Mouse (Mus musculus) WW6 (cell line): ENCODE data around the gene Gm44511.
"Not testable (repeated sequence)": the region's sequence is repeated elsewhere in the genome, so short reads cannot be mapped to it uniquely, and the experiment has no call there.

Experiments
- DNase-seq: peaks from one replicate; pipeline ENCODE4 v3.0.0-alpha.2; 2013; ENCODE audit warnings: low read depth, low spot score

Gm44511 gene

GRCm38 (mm10) chr6:128800696-128801095 lies 25.4 kb downstream of the Gm44511 start:
- not testable (repeated sequence) for DNase-seq

DNA sequence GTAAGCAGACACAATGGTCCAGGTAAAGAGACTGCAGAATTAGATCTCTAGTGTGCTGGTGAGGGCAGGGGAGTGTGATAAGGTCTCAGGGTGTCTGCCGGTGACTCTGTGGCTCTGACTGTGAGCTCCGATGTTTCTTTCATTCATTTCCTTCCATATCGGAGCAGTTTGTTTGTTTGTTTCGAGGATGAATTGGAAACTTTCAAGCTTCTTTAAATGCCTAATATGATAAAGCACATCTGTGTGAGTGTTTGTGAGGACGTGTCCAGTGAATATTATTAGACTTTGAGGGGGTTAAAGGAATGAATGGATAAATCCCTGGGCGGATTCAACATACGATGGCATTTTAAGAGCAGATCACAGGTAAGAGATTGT lies 26.2 kb downstream of the Gm44511 start:
- no peak for DNase-seq

DNA sequence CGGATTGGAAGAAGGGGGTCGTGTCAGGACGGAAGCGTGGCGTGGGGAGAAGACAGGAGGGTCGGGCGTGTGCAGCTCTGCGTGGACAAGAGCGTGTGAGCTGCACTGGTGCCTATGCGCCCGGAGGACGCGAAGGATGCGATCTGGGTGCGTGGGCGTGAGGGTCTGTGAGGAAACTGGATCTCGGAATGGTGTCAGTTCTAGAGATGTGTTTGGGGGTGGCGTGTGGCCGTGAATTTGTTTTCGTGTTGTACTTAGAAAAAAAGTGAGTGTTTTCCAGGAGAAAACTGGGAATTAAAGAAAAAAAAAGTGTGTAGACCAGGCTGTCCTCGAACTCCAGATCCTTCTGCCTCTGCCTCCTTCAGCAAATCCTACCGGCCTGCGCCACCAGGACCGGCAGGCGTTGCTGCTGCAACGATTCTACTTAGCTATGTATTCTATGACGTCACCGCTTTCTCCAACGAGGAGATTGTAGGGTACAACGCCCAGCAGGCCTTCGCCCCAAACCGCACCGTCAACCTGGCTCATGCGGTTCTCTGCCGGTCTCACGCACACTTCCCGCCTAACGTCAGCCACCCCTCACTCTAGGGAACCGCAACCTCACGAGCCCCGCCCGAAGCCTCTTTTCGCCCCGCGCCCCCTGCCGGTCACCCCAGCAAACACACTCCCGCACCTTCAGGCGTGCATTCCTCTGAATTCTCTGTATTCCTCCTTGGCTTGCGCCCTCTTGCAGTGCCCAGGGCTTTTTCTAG lies 26.8 kb downstream of the Gm44511 start:
- DNase-seq = peak; percentile 81

DNA sequence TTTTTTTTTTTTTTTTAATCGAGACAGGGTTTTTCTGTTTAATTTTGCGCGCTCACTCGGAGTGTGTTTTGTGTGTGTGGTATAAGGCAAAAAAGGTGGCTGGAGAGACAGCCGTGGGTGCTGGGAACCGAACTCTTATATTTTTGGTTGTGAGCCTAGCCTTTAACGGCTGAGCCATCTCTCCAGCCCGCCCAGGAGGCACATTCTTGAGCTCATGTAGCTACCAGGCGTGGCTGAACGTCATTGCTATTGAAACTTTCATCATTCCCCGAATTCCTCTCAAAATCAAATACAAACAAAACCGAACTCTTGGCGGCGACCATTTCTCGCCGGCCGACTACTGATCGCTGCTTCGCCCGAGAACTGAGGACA lies 27.4 kb downstream of the Gm44511 start:
- not testable (repeated sequence) for DNase-seq

DNA sequence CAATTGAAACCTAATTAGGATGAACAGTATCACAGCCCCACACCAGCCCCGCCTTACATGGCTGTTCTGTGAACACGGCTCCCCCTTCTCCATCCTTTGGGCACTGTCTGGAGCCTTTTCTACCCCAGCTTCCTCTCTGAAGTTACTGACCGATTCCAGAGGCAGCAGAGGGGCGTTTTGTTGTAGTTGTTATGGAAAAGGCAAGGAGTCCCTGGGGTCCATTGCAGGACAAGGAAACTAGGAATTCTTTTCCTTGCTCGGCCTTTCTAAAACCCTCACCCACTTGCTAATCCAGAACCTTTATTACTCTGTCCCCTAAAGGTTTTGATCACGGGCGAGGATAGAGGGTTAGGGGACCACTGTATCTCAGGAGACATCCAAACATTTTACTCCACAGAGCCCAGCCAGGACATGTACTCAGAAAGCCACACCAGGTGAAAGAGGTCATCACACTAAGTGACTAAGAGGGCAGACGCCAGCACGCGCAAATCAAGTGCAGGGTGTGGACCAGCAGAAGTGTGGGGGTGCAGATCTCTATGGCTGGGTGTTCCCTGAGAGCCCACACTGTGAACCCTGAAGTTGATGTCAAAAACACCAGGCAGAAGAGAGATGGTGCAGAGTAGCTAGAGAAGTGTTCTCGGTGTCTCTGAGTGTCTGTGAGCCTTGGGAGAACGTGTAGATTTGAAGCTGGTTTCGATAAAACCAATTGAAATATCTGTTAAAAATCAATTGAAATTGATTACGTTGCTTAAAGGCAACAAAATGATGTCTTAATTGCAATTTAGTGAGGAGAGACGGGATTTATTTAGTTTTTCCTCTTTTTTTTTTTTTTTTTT lies 28.0 kb downstream of the Gm44511 start:
- no peak for DNase-seq

DNA sequence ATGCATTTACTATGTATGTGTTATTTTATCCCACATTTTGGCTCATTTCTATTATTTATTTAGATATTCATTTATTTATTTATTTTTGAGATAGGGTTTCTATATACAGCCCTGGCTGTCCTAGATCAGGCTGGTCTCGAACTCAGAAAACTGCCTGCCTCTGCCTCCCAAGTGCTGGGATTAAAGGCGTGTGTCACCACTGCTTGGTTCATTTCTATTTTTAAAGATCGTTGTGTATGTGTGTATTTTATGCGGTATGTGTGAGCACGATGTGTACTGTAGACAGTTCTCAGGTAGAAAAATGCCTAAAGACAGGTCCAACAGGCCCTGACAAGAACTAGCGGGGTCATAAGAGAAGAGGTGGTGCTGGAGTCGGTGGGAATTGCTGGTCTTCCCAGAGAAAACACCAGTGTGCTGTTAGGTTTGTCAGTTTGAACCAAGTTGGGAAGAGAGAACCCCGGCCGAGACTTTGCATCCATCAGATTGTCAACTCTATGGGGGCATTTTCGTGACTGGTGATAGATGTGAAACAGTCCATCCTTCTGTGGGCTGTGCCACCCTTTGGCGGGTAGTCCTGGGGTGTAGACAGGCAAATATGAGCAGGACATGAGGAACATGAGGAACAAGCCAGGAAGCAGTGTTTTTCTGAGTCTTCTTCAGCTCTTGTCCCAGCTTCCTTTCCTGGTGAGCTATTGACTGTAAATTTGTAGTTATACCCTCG lies 28.8 kb downstream of the Gm44511 start:
- DNase-seq = no peak

- no peak for DNase-seq
Measured at GRCm38 (mm10) chr6:128796321-128796955, 29.7 kb downstream of the Gm44511 start.

- DNase-seq = no peak
Measured at GRCm38 (mm10) chr6:128793734-128794133, 32.4 kb downstream of the Gm44511 start.

DNA sequence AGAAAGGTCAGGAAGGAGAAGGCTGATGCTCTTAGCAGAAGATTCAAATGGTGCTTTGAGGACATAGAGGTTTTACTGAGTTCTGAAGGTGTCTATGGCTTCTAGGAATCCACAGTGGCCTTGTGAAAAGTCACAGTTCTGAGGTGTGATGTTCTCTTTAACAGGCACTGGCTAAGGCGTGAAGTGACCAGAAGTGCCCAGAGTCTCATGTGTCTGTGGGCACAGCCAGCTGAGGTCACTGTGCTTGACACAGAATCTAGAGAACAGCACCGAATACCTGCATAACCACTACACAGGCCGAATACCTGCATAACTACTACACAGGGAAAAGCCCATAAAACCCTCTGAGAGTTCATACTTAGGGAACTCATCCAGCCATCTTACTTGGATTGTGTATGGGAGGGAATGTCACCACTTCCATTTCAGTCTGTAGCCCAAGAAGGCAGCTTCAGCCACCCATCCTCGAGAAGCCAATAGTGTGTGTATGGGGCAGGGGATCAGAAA lies 35.6 kb downstream of the Gm44511 start:
- not testable (repeated sequence) for DNase-seq

GRCm38 (mm10) chr6:128789115-128789514 lies 37.0 kb downstream of the Gm44511 start, which contains the start of gene Klrb1c:
Gene Klrb1c (minus strand): TSS chr6:128789215.
- no peak for DNase-seq

GRCm38 (mm10) chr6:128788517-128788916 lies 37.6 kb downstream of the Gm44511 start:
- no peak for DNase-seq

DNA sequence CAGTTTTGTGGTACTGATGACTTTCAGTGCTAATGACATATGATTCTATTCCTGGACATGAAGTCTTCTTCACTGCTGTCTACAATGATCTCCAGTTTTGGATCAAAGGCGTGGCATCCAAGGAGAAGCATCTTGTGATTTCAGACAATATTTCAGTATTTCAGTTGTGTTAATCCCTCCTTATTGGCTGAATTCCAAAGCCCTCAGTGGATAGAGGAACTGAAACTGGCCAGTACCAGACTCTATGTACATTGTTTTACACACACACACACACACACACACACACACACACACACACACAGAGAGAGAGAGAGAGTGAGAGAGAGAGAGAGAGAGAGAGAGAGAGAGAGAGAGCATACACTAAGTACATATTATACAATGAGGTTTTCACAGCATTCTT lies 39.7 kb downstream of the Gm44511 start:
- DNase-seq = not testable (repeated sequence)

GRCm38 (mm10) chr6:128769481-128770253 lies 56.4 kb downstream of the Gm44511 start:
- DNase-seq = no peak

- DNase-seq = no peak
Measured at GRCm38 (mm10) chr6:128768047-128768446, 58.1 kb downstream of the Gm44511 start.

- DNase-seq = not testable (repeated sequence)
Measured at GRCm38 (mm10) chr6:128766486-128767254, 59.4 kb downstream of the Gm44511 start.

- no peak for DNase-seq
Measured at GRCm38 (mm10) chr6:128765211-128765610, 60.9 kb downstream of the Gm44511 start.

DNA sequence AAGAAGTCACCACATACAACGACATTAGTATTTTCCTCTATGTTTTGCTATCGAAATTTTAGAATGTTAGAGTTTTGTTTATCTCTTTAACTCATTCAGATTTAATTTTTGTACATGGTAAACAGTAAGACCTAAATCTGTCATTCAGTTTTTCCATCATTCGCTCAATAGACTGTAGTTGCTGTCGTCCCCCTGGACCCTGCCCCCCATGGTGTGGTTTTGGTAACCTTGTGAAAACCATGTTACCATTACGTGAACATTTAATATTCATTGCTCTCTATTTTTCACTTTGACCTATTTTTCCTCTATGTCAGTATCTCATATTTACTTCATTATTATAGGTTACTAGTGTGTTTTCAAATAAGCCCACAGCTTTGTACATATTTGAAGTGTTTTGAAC lies 61.5 kb downstream of the Gm44511 start:
- no peak for DNase-seq

GRCm38 (mm10) chr6:128763736-128764523 lies 62.2 kb downstream of the Gm44511 start:
- peak; percentile 99 for DNase-seq
